Mouse (Mus musculus) skeletal muscle tissue, adult 2 months (tissue): Measurements from ENCODE around the gene Fos.

Source experiments
- DNase-seq: peaks from one replicate; pipeline ENCODE4 v3.0.0-alpha.2; 2012; ENCODE audit warnings: low read depth, low spot score

The Fos gene

GRCm38 (mm10) chr12:85461913-85462663, 11.6 kb upstream of the Fos start:
- no peak for DNase-seq

DNA sequence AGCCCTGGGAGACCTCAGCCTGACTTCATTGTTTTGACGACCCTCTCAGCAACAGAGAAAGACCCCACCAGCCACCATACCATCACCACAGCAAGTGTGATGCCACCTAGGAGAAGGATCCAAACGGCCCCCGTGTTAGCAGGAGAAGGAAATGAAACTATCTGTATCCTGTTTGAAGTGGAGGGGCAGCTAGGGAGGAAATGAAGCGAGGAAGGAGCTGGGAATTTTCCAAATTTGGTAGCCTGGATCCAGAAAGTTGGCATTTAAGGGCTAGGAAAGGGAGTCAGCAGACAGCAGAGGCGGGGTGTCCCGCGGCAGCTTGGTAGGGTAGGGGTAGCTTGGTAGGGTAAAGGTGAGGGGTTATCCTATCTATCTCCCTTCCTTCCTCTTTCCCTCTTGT, 10.9 kb upstream of the Fos start:
- DNase-seq = no peak

DNA sequence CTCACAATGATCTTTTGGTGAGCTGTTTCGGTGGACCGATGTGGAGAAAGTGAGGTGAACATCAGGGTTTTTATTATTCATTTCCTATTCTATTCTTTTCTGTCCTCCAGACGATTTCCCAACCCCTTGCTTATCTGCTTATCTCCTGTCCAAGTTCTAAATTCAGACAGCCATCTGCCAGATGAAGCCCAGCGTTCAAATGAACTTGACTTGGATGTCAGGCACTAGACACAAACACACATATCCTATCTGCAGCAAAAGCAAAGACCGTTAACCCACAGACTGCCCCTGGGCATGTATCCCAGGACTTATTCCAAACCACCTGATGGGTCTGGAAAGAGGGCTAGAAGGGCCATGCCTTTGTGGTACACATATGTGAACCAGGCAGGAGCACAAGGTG, 9.3 kb upstream of the Fos start:
- DNase-seq = no peak

DNA sequence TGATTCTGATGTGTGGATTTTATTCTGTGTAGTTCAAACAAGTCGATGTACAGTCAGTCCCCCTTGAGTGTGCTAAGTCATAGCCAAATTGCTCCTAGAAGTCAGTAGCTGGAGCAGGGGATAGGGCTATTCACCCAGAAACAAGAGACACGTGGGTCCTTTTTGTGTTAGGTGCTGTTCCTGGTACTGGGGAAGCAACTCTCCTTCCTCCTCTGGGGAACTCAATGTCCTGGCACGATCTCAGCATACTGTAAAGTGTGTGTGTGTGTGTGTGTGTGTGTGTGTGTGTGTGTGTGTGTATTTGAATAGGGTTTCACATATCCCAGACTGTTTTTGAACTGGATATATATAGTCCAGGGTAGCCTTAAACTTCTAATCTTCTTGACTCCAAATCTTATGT, 8.8 kb upstream of the Fos start:
- DNase-seq = no peak

- no peak for DNase-seq
Observed at GRCm38 (mm10) chr12:85467854-85468253, 5.8 kb upstream of the Fos start.

DNA sequence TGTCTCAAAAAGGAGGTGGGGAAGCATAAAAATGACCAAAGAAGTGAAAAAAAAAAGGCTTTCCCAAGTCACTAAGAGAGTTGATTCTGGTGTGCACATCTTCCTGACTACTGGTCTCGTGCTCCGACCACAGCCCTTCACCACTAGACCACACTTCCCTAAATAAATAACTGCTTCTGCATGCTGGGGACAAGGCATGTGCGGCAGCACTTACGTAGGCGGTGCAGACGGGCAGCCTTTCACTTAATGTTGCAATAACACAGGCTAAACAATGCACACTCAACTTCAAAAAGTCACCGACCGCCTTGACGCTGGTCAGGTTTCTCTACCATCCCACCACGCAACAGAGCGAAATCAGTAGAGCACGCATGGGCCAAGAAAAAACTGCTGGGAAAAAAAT, 5.0 kb upstream of the Fos start:
- DNase-seq = peak; percentile 69

GRCm38 (mm10) chr12:85471920-85472655, 1.6 kb upstream of the Fos start:
- peak; percentile 93 for DNase-seq

- no peak for DNase-seq
Observed at GRCm38 (mm10) chr12:85472656-85473410, 857 bp upstream of the Fos start.

GRCm38 (mm10) chr12:85474298-85475231, 875 bp downstream of the Fos start:
- peak; percentile 68 for DNase-seq

DNA sequence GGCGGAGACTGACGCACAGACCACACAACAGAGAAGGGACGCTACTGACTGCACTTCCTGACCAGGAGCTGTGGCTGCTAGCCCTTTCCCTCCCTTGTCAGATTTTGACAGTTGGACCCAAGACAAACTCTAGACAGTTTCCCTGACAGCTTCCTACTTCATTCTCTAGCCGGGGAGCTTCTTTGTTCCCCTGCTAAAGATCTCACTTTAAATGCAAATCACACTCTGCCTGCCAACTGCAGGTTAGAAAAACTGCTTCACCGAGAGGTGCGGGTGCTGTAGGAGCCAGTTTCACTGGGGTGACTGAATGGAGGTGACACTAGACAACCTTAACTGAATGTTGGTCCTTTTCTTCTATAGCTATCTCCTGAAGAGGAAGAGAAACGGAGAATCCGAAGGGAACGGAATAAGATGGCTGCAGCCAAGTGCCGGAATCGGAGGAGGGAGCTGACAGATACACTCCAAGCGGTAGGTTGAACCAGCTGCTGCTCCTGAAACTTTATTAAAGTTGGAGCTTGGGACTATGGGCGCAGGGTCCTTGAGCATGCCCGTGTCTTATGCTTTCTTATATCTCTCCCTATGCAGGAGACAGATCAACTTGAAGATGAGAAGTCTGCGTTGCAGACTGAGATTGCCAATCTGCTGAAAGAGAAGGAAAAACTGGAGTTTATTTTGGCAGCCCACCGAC, 1.7 kb downstream of the Fos start:
- no peak for DNase-seq

DNA sequence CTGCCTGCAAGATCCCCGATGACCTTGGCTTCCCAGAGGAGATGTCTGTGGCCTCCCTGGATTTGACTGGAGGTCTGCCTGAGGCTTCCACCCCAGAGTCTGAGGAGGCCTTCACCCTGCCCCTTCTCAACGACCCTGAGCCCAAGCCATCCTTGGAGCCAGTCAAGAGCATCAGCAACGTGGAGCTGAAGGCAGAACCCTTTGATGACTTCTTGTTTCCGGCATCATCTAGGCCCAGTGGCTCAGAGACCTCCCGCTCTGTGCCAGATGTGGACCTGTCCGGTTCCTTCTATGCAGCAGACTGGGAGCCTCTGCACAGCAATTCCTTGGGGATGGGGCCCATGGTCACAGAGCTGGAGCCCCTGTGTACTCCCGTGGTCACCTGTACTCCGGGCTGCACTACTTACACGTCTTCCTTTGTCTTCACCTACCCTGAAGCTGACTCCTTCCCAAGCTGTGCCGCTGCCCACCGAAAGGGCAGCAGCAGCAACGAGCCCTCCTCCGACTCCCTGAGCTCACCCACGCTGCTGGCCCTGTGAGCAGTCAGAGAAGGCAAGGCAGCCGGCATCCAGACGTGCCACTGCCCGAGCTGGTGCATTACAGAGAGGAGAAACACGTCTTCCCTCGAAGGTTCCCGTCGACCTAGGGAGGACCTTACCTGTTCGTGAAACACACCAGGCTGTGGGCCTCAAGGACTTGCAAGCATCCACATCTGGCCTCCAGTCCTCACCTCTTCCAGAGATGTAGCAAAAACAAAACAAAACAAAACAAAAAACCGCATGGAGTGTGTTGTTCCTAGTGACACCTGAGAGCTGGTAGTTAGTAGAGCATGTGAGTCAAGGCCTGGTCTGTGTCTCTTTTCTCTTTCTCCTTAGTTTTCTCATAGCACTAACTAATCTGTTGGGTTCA, 2.5 kb downstream of the Fos start:
- no peak for DNase-seq

DNA sequence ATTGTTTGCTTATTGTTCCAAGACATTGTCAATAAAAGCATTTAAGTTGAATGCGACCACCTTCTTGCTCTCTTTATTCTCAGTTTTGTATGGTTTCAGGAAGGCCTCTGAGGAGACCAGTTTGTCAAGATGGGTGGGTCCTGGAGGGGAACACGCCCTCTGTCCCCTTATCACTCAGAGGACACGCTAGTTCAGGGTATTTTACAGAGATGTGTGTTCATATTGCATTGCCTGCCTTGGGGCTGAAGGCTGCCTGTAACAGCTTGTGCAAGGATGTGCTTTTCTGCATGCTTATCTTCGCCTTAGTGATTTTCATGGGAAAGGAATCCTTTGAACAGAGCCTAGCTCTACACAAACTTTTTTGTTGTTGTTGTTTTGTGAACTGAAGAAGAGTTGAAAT, 3.5 kb downstream of the Fos start:
- no peak for DNase-seq

GRCm38 (mm10) chr12:85477804-85478203, 4.1 kb downstream of the Fos start:
- DNase-seq = no peak

DNA sequence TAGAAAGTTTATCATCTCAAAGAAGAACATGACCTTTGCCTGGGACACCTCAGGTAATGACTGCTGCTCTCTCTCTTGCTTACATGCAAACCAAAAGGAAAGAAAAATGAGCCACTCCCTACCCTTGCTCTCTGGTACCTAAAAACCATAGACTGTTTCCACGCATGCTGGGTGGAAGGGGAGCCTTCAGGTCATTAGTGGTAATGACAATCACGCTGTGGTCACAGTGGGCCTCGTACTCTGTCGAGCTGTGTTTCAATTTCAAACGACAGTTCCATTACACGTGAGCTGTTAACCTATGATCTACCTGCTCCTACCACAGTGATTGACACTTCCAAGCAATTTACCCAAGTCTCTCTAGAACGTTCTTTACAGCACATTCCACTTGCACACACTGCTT, 5.0 kb downstream of the Fos start:
- no peak for DNase-seq

- DNase-seq = no peak
Observed at GRCm38 (mm10) chr12:85479190-85479589, 5.5 kb downstream of the Fos start.

DNA sequence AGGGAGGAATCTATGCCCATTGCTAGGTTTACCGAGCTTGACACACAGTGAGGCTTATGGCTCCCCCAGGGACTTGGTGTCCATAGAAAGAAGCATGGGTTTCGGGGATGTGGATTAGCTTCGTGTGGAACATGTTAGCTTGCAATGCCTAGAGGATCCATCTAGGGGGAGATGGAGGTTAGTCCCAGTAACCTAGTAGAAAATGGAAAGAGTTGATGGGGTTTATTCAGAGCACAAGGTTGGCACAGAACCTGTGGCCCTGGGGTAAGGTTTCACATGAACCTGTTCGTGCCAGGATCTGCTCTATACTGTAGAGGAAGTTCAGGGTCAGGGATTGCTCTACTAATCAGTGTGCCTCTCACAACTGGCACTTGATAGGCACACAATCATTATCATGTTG, 9.5 kb downstream of the Fos start:
- no peak for DNase-seq

GRCm38 (mm10) chr12:85484655-85485054, 11.0 kb downstream of the Fos start:
- DNase-seq = no peak

- DNase-seq = peak; percentile 96
Observed at GRCm38 (mm10) chr12:85485890-85486765, 12.4 kb downstream of the Fos start.

DNA sequence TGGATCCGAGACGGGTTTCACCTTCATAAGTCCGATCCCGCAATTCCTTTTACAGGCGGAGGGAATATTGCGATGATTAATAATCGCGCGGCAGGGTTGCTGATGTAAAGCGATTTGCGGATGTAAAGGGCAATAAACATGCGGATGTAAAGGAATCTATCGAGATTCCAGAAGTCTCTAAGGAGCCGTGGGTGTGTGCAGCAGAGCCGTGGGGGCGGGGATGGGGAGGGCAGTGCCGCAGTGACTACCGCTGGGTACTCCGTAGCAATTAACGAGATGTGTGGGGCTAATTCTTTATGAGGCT, 13.0 kb downstream of the Fos start:
- DNase-seq = no peak
